Mouse (Mus musculus) bone marrow, adult 2 months (tissue): Measurements from ENCODE around the gene Fam124b. TPM values are rescaled to one million over a fixed set of nuclear protein-coding genes. Genes with fewer than 3 reads are reported as not detected.

Experiments
- H3K27ac ChIP-seq: fragments of 200-500 bp; 2 replicates; pipeline ENCODE4 v1.5.1; 2012; ENCODE audit warnings: low read depth, mild to moderate bottlenecking, control low read depth, inconsistent platforms, low read length; ENCODE audit not compliant: control insufficient read depth, poor library complexity, insufficient read depth
- H3K4me1 ChIP-seq: fragments of 200-500 bp; 2 replicates; pipeline ENCODE4 v1.6.1; 2011; ENCODE audit warnings: low read length; ENCODE audit not compliant: control insufficient read depth, insufficient read depth
- H3K4me3 ChIP-seq: fragments of 200-500 bp; replicated peaks from 2 replicates; pipeline ENCODE3; 2011; ENCODE audit warnings: mild to moderate bottlenecking, low read depth, low read length, control low read depth; ENCODE audit not compliant: control insufficient read depth
- CTCF ChIP-seq: fragments of 200-500 bp; IDR thresholded peaks from 2 replicates; pipeline ENCODE4 v1.5.1; 2011; ENCODE audit warnings: low read length, control low read depth; ENCODE audit not compliant: control insufficient read depth, insufficient read depth
- POLR2A ChIP-seq: fragments of 200-500 bp; IDR thresholded peaks from 2 replicates; pipeline ENCODE4 v1.6.1; 2011; ENCODE audit warnings: low read depth, mild to moderate bottlenecking, control low read depth, low read length, borderline replicate concordance; ENCODE audit not compliant: control insufficient read depth
- WGBS: fragments of 180-500 bp; shearing (Covaris S2); methylation state at CpG from one replicate; pipeline ENCODE4 v1.1.7; 2018; 5-methylcytosine and 5-hydroxymethylcytosine counted together
- polyA plus RNA-seq: library from polyadenylated mRNA; stranded (reverse); fragments of >200 nt; gene quantifications from 2 replicates; pipeline ENCODE4 v1.2.4, GENCODE M21; 2011; ENCODE audit warnings: low replicate concordance; ENCODE audit not compliant: missing spikeins, insufficient read depth, insufficient read length

The Fam124b gene
- polyA plus RNA-seq, 1 experiment: not detected

GRCm38 (mm10) chr1:80165391-80165790 lies 52.9 kb downstream of the Fam124b start:
- TF ChIP-seq POLR2A (no peak), CTCF (no peak)
- Histone ChIP-seq H3K4me3 (no peak overlapping the region), H3K27ac (no peak overlapping the region), H3K4me1 (no peaks in the 10 kb centered on the region)
- WGBS: 83% methylated on average over 5 of the region's 5 CpGs

GRCm38 (mm10) chr1:80162943-80163342 lies 55.3 kb downstream of the Fam124b start:
- Histone ChIP-seq H3K4me1 (no peaks in the 10 kb centered on the region), H3K27ac (no peak overlapping the region), H3K4me3 (no peak overlapping the region)
- WGBS: 74% methylated on average over 6 of the region's 6 CpGs
- no peak for TF ChIP-seq POLR2A
- no peak for TF ChIP-seq CTCF

GRCm38 (mm10) chr1:80159586-80159985 lies 58.7 kb downstream of the Fam124b start:
- no peak for TF ChIP-seq POLR2A
- TF ChIP-seq CTCF: no peak
- H3K4me3 ChIP-seq: no peak overlapping the region
- H3K27ac ChIP-seq: no peak overlapping the region
- H3K4me1 ChIP-seq: no peaks in the 10 kb centered on the region

GRCm38 (mm10) chr1:80154902-80155301 lies 63.4 kb downstream of the Fam124b start:
- Histone ChIP-seq H3K4me1 (no peaks in the 10 kb centered on the region), H3K27ac (no peak overlapping the region), H3K4me3 (no peak overlapping the region)
- 83% methylated on average over 1 of the region's 1 CpGs for WGBS
- TF ChIP-seq CTCF (no peak), POLR2A (no peak)

GRCm38 (mm10) chr1:80153125-80153716 lies 65.1 kb downstream of the Fam124b start:
- WGBS: 54% methylated on average over 7 of the region's 7 CpGs
- no peaks in the 10 kb centered on the region for H3K4me1 ChIP-seq
- no peak overlapping the region for H3K4me3 ChIP-seq

GRCm38 (mm10) chr1:80150681-80151080 lies 67.6 kb downstream of the Fam124b start:
- TF ChIP-seq CTCF: no peak
- no peak for TF ChIP-seq POLR2A
- Histone ChIP-seq H3K4me1 (no peaks in the 10 kb centered on the region), H3K27ac (no peak overlapping the region), H3K4me3 (no peak overlapping the region)

More at GRCm38 (mm10) chr1:80153125-80153716, 65.1 kb downstream of the Fam124b start:
- no peak overlapping the region for H3K27ac ChIP-seq
- TF ChIP-seq CTCF (no peak), POLR2A (no peak)

Other genes with a start within 250 kb of the Fam124b start
- 29.7 and 48.5 TPM in 2 replicates for gene Cul3, start 122.0 kb upstream of the Fam124b start, polyA plus RNA-seq
- gene Gm45261, start 243.0 kb upstream of the Fam124b start, polyA plus RNA-seq: not detected in 2 replicates